Mouse (Mus musculus) heart, embryonic 14.5 days (tissue): Measurements from ENCODE around the gene C1qc. TPM values are rescaled to one million over a fixed set of nuclear protein-coding genes. Genes with fewer than 3 reads are reported as not detected.

ENCODE experiments used
- ATAC-seq: fragments of 200-750 bp; cut with Nextera tagmentation; 2 replicates; pipeline ENCODE4 v1.8.0; 2017; ENCODE audit warnings: low read depth, moderate TSS enrichment; ENCODE audit not compliant: insufficient number of reproducible peaks, insufficient read depth, low FRiP score
- H3K27ac ChIP-seq, 2 experiments: fragments of 200-500 bp in 1 of 2; fragments of 300-500 bp in 1 of 2; sonication (generic) in 1 of 2; replicated peaks in 1 of 2; 2 replicates each; pipeline ENCODE4 v1.5.1; 2012 to 2014; ENCODE audit warnings: low read depth in 2 of 2, low read length in 2 of 2, control low read depth in 1 of 2, mild to moderate bottlenecking in 1 of 2, mixed read lengths in 1 of 2; ENCODE audit not compliant: control insufficient read depth in 1 of 2, insufficient read depth in 1 of 2
- H3K27me3 ChIP-seq: fragments of 300-500 bp; sonication (generic); 2 replicates; pipeline ENCODE4 v1.6.1; 2014; ENCODE audit warnings: mild to moderate bottlenecking, low read length, control low read depth; ENCODE audit not compliant: control insufficient read depth, insufficient read depth
- H3K36me3 ChIP-seq: fragments of 300-500 bp; sonication (generic); 2 replicates; pipeline ENCODE4 v1.6.1; 2014; ENCODE audit warnings: mild to moderate bottlenecking, control low read depth, low read length, mixed read lengths; ENCODE audit not compliant: control insufficient read depth, insufficient read depth
- H3K4me1 ChIP-seq, 2 experiments: fragments of 200-500 bp in 1 of 2; fragments of 300-500 bp in 1 of 2; sonication (generic) in 1 of 2; 2 replicates each; pipeline ENCODE4 v1.6.1; 2012 to 2014; ENCODE audit warnings: low read length in 2 of 2, control low read depth in 1 of 2, mixed read lengths in 1 of 2; ENCODE audit not compliant: control insufficient read depth in 2 of 2, insufficient read depth in 2 of 2
- H3K4me2 ChIP-seq: fragments of 300-500 bp; sonication (generic); 2 replicates; pipeline ENCODE4 v1.6.1; 2014; ENCODE audit warnings: mild to moderate bottlenecking, low read length
- H3K4me3 ChIP-seq, 2 experiments: fragments of 200-500 bp in 1 of 2; fragments of 300-500 bp in 1 of 2; sonication (generic) in 1 of 2; 2 replicates each; pipeline ENCODE4 v1.5.1; 2012 to 2014; ENCODE audit warnings: low read length in 2 of 2, mild to moderate bottlenecking in 2 of 2, control low read depth in 1 of 2, low read depth in 1 of 2, moderate library complexity in 1 of 2; ENCODE audit not compliant: control insufficient read depth in 1 of 2, insufficient read depth in 1 of 2
- H3K9ac ChIP-seq: fragments of 300-500 bp; sonication (generic); 2 replicates; pipeline ENCODE4 v1.6.1; 2014; ENCODE audit warnings: mild to moderate bottlenecking, low read length
- H3K9me3 ChIP-seq: fragments of 300-500 bp; sonication (generic); 2 replicates; pipeline ENCODE4 v1.6.1; 2016; ENCODE audit warnings: low read length, control low read depth; ENCODE audit not compliant: control insufficient read depth
- WGBS: fragments of 180-500 bp; shearing (Covaris S2); extraction: QIAGEN DNeasy Blood & Tissue Kit; methylation state at CpG from one replicate; pipeline ENCODE4 v1.1.7; 2014; 5-methylcytosine and 5-hydroxymethylcytosine counted together
- polyA plus RNA-seq: library from polyadenylated mRNA; unstranded; fragments of >200 nt; fragmentation: Nextera tagmentation; extraction: Ambion mirVana; gene quantifications from 2 replicates; pipeline ENCODE4 v1.2.1, GENCODE M21; 2014

C1qc gene
- polyA plus RNA-seq, 1 experiment from 2014 or later: 28.1 TPM

- H3K9ac ChIP-seq: no peak overlapping the region
- H3K9me3 ChIP-seq: no peaks in the 10 kb centered on the region
- no peak overlapping the region for H3K4me2 ChIP-seq
- H3K27me3 ChIP-seq: peaks cover 56% of the 10 kb centered on the region
- no peaks in the 10 kb centered on the region for H3K36me3 ChIP-seq
- no peak overlapping the region for H3K4me3 ChIP-seq
- no peaks in the 10 kb centered on the region for H3K4me1 ChIP-seq
- ATAC-seq: no peak
- H3K27ac ChIP-seq: no peak overlapping the region
- 7% methylated on average over 6 of the region's 6 CpGs for WGBS
These were observed 31.7 kb upstream of the C1qc start for GRCm38 (mm10) chr4:136924529-136924928.

GRCm38 (mm10) chr4:136919526-136919925 is 26.7 kb upstream of the C1qc start:
- no peak overlapping the region for H3K27ac ChIP-seq
- no peak overlapping the region for H3K4me2 ChIP-seq
- no peak overlapping the region for H3K4me3 ChIP-seq
- no peaks in the 10 kb centered on the region for H3K9me3 ChIP-seq
- H3K4me1 ChIP-seq: no peaks in the 10 kb centered on the region
- ATAC-seq: no peak
- H3K9ac ChIP-seq: no peak overlapping the region
- 67% methylated on average over 3 of the region's 3 CpGs for WGBS
- H3K36me3 ChIP-seq: no peaks in the 10 kb centered on the region
- peaks cover 9% of the 10 kb centered on the region; the same call in 1 of the 2 replicates for H3K27me3 ChIP-seq

- Histone ChIP-seq H3K27ac (no peak overlapping the region), H3K9me3 (no peaks in the 10 kb centered on the region), H3K4me2 (no peak overlapping the region), H3K27me3 (peaks cover 9% of the 10 kb centered on the region), H3K36me3 (no peaks in the 10 kb centered on the region), H3K4me1 (no peaks in the 10 kb centered on the region), H3K9ac (no peak overlapping the region), H3K4me3 (no peak overlapping the region)
- 78% methylated on average over 8 of the region's 8 CpGs for WGBS
- peak; percentile 17; the same call in 1 of the 2 replicates for ATAC-seq
These were observed 26.0 kb upstream of the C1qc start for GRCm38 (mm10) chr4:136918834-136919233.

- 34% methylated on average over 7 of the region's 7 CpGs for WGBS
- Histone ChIP-seq H3K27me3 (peaks cover 22% of the 10 kb centered on the region), H3K4me3 (no peak overlapping the region), H3K27ac (no peak overlapping the region), H3K9ac (no peak overlapping the region), H3K36me3 (no peaks in the 10 kb centered on the region), H3K9me3 (no peaks in the 10 kb centered on the region), H3K4me1 (no peaks in the 10 kb centered on the region), H3K4me2 (no peak overlapping the region)
- no peak for ATAC-seq
These were observed 24.3 kb upstream of the C1qc start for GRCm38 (mm10) chr4:136917165-136917524.

- Histone ChIP-seq H3K36me3 (no peaks in the 10 kb centered on the region), H3K27ac (no peak overlapping the region), H3K4me1 (no peaks in the 10 kb centered on the region), H3K9ac (no peak overlapping the region), H3K27me3 (peaks cover 23% of the 10 kb centered on the region), H3K4me2 (no peak overlapping the region), H3K9me3 (no peaks in the 10 kb centered on the region), H3K4me3 (no peak overlapping the region)
- 66% methylated on average over 20 of the region's 20 CpGs for WGBS
- no peak for ATAC-seq
These were observed 23.7 kb upstream of the C1qc start for GRCm38 (mm10) chr4:136916359-136917164.

GRCm38 (mm10) chr4:136912841-136913240 is 20.0 kb upstream of the C1qc start:
- Histone ChIP-seq H3K4me3 (no peak overlapping the region), H3K27ac (no peak overlapping the region), H3K27me3 (peaks cover 45% of the 10 kb centered on the region), H3K9me3 (no peaks in the 10 kb centered on the region), H3K9ac (no peak overlapping the region), H3K4me2 (no peak overlapping the region), H3K4me1 (no peaks in the 10 kb centered on the region), H3K36me3 (no peaks in the 10 kb centered on the region)
- 26% methylated on average over 9 of the region's 9 CpGs for WGBS
- ATAC-seq: no peak

- H3K4me2 ChIP-seq: no peak overlapping the region
- no peak for ATAC-seq
- H3K4me3 ChIP-seq: no peak overlapping the region
- H3K9me3 ChIP-seq: no peaks in the 10 kb centered on the region
- WGBS: 47% methylated on average over 9 of the region's 9 CpGs
- no peaks in the 10 kb centered on the region for H3K4me1 ChIP-seq
- H3K36me3 ChIP-seq: no peaks in the 10 kb centered on the region
- no peak overlapping the region for H3K9ac ChIP-seq
- no peak overlapping the region for H3K27ac ChIP-seq
- H3K27me3 ChIP-seq: peaks cover 47% of the 10 kb centered on the region
These were observed 18.9 kb upstream of the C1qc start for GRCm38 (mm10) chr4:136911804-136912203.

GRCm38 (mm10) chr4:136911211-136911646 is 18.4 kb upstream of the C1qc start:
- H3K4me3 ChIP-seq: no peak overlapping the region
- H3K27ac ChIP-seq: no peak overlapping the region
- peaks cover 53% of the 10 kb centered on the region for H3K27me3 ChIP-seq
- no peaks in the 10 kb centered on the region for H3K9me3 ChIP-seq
- no peak overlapping the region for H3K9ac ChIP-seq
- WGBS: 11% methylated on average over 17 of the region's 17 CpGs
- no peak for ATAC-seq
- no peak overlapping the region for H3K4me2 ChIP-seq
- no peaks in the 10 kb centered on the region for H3K4me1 ChIP-seq
- H3K36me3 ChIP-seq: no peaks in the 10 kb centered on the region
